Mouse (Mus musculus): ENCODE measurements at regions not wholly inside any gene's neighbourhood (a gene's known extent, or its start where the extent isn't known, plus 50 kb on each side); places are given as distances from the start of the nearest gene placed in this dataset.

DNA sequence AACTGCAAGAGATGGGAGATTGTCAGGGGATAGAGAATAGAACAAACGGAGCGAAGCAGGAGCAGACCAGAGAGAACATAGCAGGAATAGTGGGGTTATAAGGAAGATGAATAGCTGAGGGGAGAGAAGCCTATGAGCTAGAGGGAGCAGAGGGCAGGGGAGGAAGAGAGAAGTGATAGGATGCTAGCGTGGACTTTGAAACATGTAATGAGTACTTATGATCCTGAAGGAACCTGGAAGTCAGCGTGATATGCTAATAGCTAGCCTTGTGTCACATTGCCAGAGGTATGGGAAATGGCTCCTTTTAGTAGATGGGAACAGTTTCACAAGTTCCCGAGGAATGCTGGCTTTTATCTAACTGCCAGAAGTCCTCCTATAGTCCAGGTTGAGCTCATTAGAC lies 51.8 kb downstream of the Calml3 start:
- H3K4me2 ChIP-seq (ENCODE audit: low read depth, low read length, severe bottlenecking), result no peak overlapping the region
- WGBS, result 88% methylated on average over 5 of the region's 5 CpGs
- no peak for ATAC-seq (replicated peaks; ENCODE audit: low FRiP score)

DNA sequence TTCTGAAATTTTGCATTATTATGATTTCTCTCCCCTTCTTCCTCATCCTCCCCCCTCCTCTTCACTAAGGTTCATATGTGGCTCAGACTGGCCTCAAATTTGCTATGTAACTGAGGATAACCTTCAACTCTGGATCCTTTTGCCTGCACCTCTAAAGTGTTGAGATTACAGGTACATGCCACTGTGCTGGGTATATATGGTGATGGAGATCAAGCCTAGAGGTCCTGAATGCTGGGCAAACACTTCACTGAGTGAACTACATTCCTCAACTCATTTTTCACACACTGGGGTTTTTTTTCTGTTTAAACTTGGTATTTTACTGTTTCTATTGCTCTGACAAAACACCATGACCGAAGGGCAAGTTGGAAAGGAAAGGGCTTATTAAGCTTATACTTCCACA lies 52.9 kb downstream of the Calml3 start:
- no peak overlapping the region for H3K27ac ChIP-seq (ENCODE audit: low read depth, low read length)
- 81% methylated on average over 1 of the region's 1 CpGs for WGBS
- no peak for ATAC-seq (replicated peaks; ENCODE audit: low FRiP score)
- no peak overlapping the region for H3K4me2 ChIP-seq (ENCODE audit: low read depth, low read length, severe bottlenecking)
- H3K4me3 ChIP-seq (ENCODE audit: low read depth, low read length), result no peak overlapping the region
- DNase-seq (ENCODE audit: low spot score), result no peak
- H3K9me3 ChIP-seq (ENCODE audit: control insufficient read depth, low read length), result no peaks in the 10 kb centered on the region
- no peak overlapping the region for H3K9ac ChIP-seq (ENCODE audit: low read length)
- H3K4me1 ChIP-seq (replicated peaks; ENCODE audit: control insufficient read depth, insufficient read depth, low read length), result no peaks in the 10 kb centered on the region
- H3K27me3 ChIP-seq (ENCODE audit: control insufficient read depth, insufficient read depth, low read length), result no peaks in the 10 kb centered on the region
- H3K36me3 ChIP-seq (ENCODE audit: control insufficient read depth, insufficient read depth, low read length), result no peaks in the 10 kb centered on the region

More for the DNA sequence above, 51.8 kb downstream of the Calml3 start:
- H3K9ac ChIP-seq (ENCODE audit: low read length), result no peak overlapping the region
- H3K9me3 ChIP-seq (ENCODE audit: control insufficient read depth, low read length), result no peaks in the 10 kb centered on the region
- H3K36me3 ChIP-seq (ENCODE audit: control insufficient read depth, insufficient read depth, low read length), result no peaks in the 10 kb centered on the region
- no peak overlapping the region for H3K4me3 ChIP-seq (ENCODE audit: low read depth, low read length)
- H3K27ac ChIP-seq (ENCODE audit: low read depth, low read length), result no peak overlapping the region
- H3K4me1 ChIP-seq (replicated peaks; ENCODE audit: control insufficient read depth, insufficient read depth, low read length), result no peaks in the 10 kb centered on the region
- no peaks in the 10 kb centered on the region for H3K27me3 ChIP-seq (ENCODE audit: control insufficient read depth, insufficient read depth, low read length)
- peak; percentile 18 for DNase-seq (ENCODE audit: low spot score)

DNA sequence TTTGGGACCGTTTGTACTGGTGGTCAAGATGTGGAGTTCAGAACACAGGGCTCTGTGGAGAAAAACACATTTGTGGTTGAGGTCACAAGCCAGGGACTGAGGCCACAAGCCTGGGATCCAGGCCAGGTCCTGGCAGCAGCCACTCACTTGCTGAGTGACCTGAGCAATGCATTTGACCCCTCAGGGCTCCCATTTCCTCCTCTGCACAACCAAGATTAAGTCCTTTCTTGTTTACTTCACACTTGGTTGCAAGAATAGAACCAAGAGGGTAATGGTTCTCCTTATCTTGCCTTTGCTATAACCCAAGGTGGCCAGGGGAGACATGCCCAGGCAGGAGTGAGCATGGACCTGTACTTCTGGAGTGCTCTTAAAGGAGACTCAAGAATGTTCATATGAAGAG lies 53.4 kb downstream of the Calml3 start:
- Histone ChIP-seq H3K4me1 (replicated peaks; ENCODE audit: control insufficient read depth, insufficient read depth, low read length) (no peaks in the 10 kb centered on the region), H3K27ac (ENCODE audit: low read depth, low read length) (no peak overlapping the region), H3K36me3 (ENCODE audit: control insufficient read depth, insufficient read depth, low read length) (no peaks in the 10 kb centered on the region), H3K27me3 (ENCODE audit: control insufficient read depth, insufficient read depth, low read length) (no peaks in the 10 kb centered on the region), H3K4me3 (ENCODE audit: low read depth, low read length) (no peak overlapping the region), H3K9ac (ENCODE audit: low read length) (no peak overlapping the region), H3K9me3 (ENCODE audit: control insufficient read depth, low read length) (no peaks in the 10 kb centered on the region), H3K4me2 (ENCODE audit: low read depth, low read length, severe bottlenecking) (no peak overlapping the region)
- 71% methylated on average over 1 of the region's 1 CpGs for WGBS
- ATAC-seq (replicated peaks; ENCODE audit: low FRiP score), result no peak
- no peak for DNase-seq (ENCODE audit: low spot score)

DNA sequence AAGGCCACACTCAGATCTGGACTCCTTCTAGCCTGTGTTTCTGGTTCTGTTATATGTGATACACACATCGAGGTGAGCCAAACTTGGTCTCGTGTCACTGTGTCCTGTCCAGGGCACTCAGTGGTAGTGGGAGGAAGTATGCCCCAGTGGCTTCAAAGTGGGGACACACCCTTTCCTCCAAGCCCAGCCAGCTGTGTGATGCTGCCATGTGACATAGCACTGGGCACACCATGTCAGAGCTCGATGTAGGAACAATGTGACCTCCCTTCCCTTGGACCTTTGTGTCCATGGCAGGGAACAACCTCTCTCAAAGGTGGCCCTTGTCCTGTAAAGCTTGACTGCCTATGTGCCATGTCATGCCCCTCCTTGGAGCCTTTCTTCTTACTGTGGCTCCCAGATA lies 54.5 kb downstream of the Calml3 start:
- Histone ChIP-seq H3K4me3 (ENCODE audit: low read depth, low read length) (no peak overlapping the region), H3K9ac (ENCODE audit: low read length) (no peak overlapping the region), H3K4me1 (replicated peaks; ENCODE audit: control insufficient read depth, insufficient read depth, low read length) (no peaks in the 10 kb centered on the region), H3K9me3 (ENCODE audit: control insufficient read depth, low read length) (no peaks in the 10 kb centered on the region), H3K4me2 (ENCODE audit: low read depth, low read length, severe bottlenecking) (no peak overlapping the region), H3K36me3 (ENCODE audit: control insufficient read depth, insufficient read depth, low read length) (no peaks in the 10 kb centered on the region), H3K27me3 (ENCODE audit: control insufficient read depth, insufficient read depth, low read length) (no peaks in the 10 kb centered on the region), H3K27ac (ENCODE audit: low read depth, low read length) (no peak overlapping the region)
- ATAC-seq (replicated peaks; ENCODE audit: low FRiP score) (no peak), DNase-seq (ENCODE audit: low spot score) (peak; percentile 43)
- WGBS, result 81% methylated on average over 3 of the region's 3 CpGs

DNA sequence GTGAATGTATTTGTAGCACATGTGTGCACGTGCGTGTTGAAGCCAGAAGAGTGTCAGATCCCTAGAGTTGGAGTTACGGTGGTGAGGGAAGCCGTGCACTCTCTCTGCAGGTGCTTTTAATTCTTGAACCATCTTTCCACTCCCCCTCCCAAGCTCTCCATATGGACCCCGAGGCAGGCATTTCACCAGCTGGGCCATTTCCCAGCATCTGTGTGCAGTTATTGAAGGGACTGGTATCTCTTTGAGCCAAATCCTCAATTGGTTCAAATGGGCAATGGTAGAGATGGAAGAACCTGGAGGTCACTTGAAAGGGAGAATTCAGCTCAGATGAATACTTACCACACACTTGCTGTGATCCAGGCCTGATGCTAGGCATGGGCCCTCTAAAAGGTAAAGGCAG lies 55.3 kb downstream of the Calml3 start:
- Histone ChIP-seq H3K27me3 (ENCODE audit: control insufficient read depth, insufficient read depth, low read length) (no peaks in the 10 kb centered on the region), H3K4me2 (ENCODE audit: low read depth, low read length, severe bottlenecking) (no peak overlapping the region), H3K27ac (ENCODE audit: low read depth, low read length) (no peak overlapping the region), H3K9ac (ENCODE audit: low read length) (no peak overlapping the region), H3K9me3 (ENCODE audit: control insufficient read depth, low read length) (no peaks in the 10 kb centered on the region), H3K4me1 (replicated peaks; ENCODE audit: control insufficient read depth, insufficient read depth, low read length) (no peaks in the 10 kb centered on the region), H3K4me3 (ENCODE audit: low read depth, low read length) (no peak overlapping the region), H3K36me3 (ENCODE audit: control insufficient read depth, insufficient read depth, low read length) (no peaks in the 10 kb centered on the region)
- ATAC-seq (replicated peaks; ENCODE audit: low FRiP score), result no peak
- peak; percentile 37 for DNase-seq (ENCODE audit: low spot score)
- WGBS, result 73% methylated on average over 5 of the region's 5 CpGs

DNA sequence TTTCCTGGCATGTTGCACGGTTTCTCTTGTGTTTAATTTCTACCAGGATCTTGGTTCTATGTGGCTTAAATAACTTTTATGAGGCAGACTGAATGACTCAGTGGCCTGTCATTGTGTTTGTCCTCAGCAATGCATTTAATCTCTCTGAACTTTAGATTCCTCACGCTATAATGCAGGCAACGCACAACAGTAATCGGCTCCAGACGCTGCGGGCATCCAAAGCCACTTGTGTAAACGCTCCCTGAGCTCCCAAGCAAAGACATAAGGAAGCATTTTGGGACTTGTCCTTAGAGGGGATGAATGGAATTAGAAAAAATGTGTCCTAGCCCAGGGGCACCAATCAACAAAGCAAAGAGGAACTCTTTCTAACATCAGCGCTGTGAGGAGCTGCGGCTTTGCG lies 57.6 kb downstream of the Calml3 start:
- H3K27ac ChIP-seq (ENCODE audit: low read depth, low read length), result no peak overlapping the region
- H3K4me1 ChIP-seq (replicated peaks; ENCODE audit: control insufficient read depth, insufficient read depth, low read length), result 0 out of 2 replicates have a peak, but pooled peaks cover 2% of the 10 kb centered on the region
- H3K4me3 ChIP-seq (ENCODE audit: low read depth, low read length), result no peak overlapping the region
- no peaks in the 10 kb centered on the region for H3K9me3 ChIP-seq (ENCODE audit: control insufficient read depth, low read length)
- 49% methylated on average over 10 of the region's 10 CpGs for WGBS
- H3K27me3 ChIP-seq (ENCODE audit: control insufficient read depth, insufficient read depth, low read length), result no peaks in the 10 kb centered on the region
- H3K4me2 ChIP-seq (ENCODE audit: low read depth, low read length, severe bottlenecking), result no peak overlapping the region
- DNase-seq (ENCODE audit: low spot score) (peak; percentile 48), ATAC-seq (replicated peaks; ENCODE audit: low FRiP score) (no peak)
- H3K9ac ChIP-seq (ENCODE audit: low read length), result no peak overlapping the region
- no peaks in the 10 kb centered on the region for H3K36me3 ChIP-seq (ENCODE audit: control insufficient read depth, insufficient read depth, low read length)

DNA sequence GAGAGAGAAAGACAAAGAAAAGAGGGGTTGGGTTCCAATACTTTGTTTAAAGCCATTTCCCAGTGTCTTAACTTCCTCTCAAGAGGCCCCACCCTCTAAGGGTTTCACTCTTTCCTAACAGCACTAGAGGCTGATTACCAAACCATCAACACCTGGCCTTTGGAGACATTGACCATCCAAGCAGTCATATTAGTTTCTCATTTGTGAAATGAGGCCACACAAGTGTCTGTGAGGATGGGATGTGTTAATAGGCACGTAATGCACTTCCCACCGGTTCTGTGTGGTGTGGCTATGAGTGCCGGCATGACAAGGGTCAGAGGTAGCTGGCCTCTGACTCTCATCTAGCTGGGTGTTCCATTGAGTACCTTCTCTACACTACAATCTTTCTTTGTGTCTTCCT lies 59.2 kb downstream of the Calml3 start:
- Histone ChIP-seq H3K4me1 (replicated peaks; ENCODE audit: control insufficient read depth, insufficient read depth, low read length) (0 out of 2 replicates have a peak, but pooled peaks cover 2% of the 10 kb centered on the region), H3K9ac (ENCODE audit: low read length) (no peak overlapping the region), H3K27ac (ENCODE audit: low read depth, low read length) (no peak overlapping the region), H3K4me2 (ENCODE audit: low read depth, low read length, severe bottlenecking) (no peak overlapping the region), H3K27me3 (ENCODE audit: control insufficient read depth, insufficient read depth, low read length) (no peaks in the 10 kb centered on the region), H3K36me3 (ENCODE audit: control insufficient read depth, insufficient read depth, low read length) (no peaks in the 10 kb centered on the region), H3K4me3 (ENCODE audit: low read depth, low read length) (no peak overlapping the region), H3K9me3 (ENCODE audit: control insufficient read depth, low read length) (no peaks in the 10 kb centered on the region)
- DNase-seq (ENCODE audit: low spot score) (no peak), ATAC-seq (replicated peaks; ENCODE audit: low FRiP score) (no peak)
- 68% methylated on average over 3 of the region's 3 CpGs for WGBS

DNA sequence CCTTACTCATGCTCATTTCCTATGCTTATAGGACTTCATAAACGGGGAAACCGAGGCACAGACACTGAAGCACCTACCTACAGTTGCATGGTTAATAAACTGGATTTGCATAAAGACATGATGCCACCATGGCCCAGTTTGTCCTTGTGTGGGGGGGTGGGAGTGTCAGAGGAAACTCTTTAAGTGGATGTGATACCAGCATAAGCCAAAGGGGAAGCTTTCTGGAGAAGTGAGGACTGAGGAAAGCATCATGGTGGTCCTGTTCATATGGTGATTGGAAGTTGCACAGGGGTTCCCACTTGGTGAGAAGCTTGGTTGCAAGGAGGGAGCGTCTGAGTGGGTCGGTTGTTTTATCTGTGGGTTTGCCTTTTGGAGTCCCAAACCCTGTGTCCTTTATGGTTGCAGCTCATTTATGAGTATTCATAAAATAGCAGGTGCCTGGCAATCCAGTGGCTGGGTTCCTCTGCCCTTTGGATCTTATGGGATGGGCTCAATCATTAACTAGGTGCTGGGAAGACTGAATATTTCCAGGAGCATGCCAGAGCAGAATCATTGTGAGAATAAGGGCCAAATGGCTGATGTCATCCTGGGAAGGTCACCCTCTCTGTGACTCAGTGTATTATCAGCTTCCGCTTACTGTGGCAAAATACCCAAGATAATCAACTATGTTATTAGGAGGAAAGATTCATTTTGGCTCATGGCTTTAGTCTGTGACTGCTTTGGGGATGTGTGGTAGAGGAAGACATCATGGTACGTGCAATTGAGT lies 60.2 kb downstream of the Calml3 start:
- Histone ChIP-seq H3K4me2 (ENCODE audit: low read depth, low read length, severe bottlenecking) (no peak overlapping the region), H3K9ac (ENCODE audit: low read length) (no peak overlapping the region), H3K9me3 (ENCODE audit: control insufficient read depth, low read length) (no peaks in the 10 kb centered on the region), H3K4me1 (replicated peaks; ENCODE audit: control insufficient read depth, insufficient read depth, low read length) (0 out of 2 replicates have a peak, but pooled peaks cover 2% of the 10 kb centered on the region), H3K27ac (ENCODE audit: low read depth, low read length) (no peak overlapping the region), H3K27me3 (ENCODE audit: control insufficient read depth, insufficient read depth, low read length) (no peaks in the 10 kb centered on the region), H3K36me3 (ENCODE audit: control insufficient read depth, insufficient read depth, low read length) (no peaks in the 10 kb centered on the region), H3K4me3 (ENCODE audit: low read depth, low read length) (no peak overlapping the region)
- WGBS, result 93% methylated on average over 6 of the region's 6 CpGs
- ATAC-seq (replicated peaks; ENCODE audit: low FRiP score), result no peak
- peak; percentile 13 for DNase-seq (ENCODE audit: low spot score)

DNA sequence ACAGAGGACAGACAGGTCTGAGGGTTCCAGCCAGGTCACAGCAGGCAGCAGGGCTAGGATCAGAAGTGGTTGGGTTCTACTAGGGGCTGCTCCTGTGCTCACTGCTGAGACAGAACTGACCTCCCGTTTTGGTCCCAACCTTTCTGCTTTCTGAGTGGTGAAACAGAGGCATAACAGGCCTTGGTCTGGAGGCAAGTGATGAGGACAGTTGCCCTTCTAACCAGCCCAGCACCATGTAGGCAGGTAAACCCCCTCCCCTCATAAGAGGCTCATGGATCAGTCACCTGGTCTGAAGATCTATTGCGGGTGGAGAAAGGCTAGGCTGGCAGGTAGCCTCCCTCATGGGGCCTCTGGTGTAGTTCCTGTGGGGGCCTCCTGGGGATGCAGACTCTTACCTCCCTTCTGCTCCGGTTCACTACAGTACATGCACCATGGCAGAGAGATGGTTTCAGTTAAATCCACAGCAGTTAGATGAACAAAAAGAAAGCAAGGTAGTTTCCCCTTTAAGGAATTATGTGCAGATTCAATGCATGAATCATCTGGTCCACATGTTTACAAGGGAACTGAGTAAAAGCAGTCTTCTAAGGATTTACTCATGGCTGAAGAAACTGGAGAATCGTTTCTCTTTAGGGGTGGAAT lies 61.2 kb downstream of the Calml3 start:
- no peaks in the 10 kb centered on the region for H3K36me3 ChIP-seq (ENCODE audit: control insufficient read depth, insufficient read depth, low read length)
- H3K9me3 ChIP-seq (ENCODE audit: control insufficient read depth, low read length), result no peaks in the 10 kb centered on the region
- H3K9ac ChIP-seq (ENCODE audit: low read length), result no peak overlapping the region
- H3K27me3 ChIP-seq (ENCODE audit: control insufficient read depth, insufficient read depth, low read length), result no peaks in the 10 kb centered on the region
- H3K4me2 ChIP-seq (ENCODE audit: low read depth, low read length, severe bottlenecking), result no peak overlapping the region
- H3K4me3 ChIP-seq (ENCODE audit: low read depth, low read length), result no peak overlapping the region
- WGBS, result 53% methylated on average over 4 of the region's 4 CpGs
- DNase-seq (ENCODE audit: low spot score), result peak; percentile 51
- ATAC-seq (replicated peaks; ENCODE audit: low FRiP score), result peak; percentile 59
- no peak overlapping the region for H3K27ac ChIP-seq (ENCODE audit: low read depth, low read length)
- 0 out of 2 replicates have a peak, but pooled peaks cover 2% of the 10 kb centered on the region for H3K4me1 ChIP-seq (replicated peaks; ENCODE audit: control insufficient read depth, insufficient read depth, low read length)

Measured in forebrain, embryonic 11.5 days (tissue).